Mouse (Mus musculus) lung, adult 2 months (tissue): Measurements from ENCODE around the gene Klk1b21. TPM values are rescaled to one million over a fixed set of nuclear protein-coding genes. Genes with fewer than 3 reads are reported as not detected.
"Not testable (repeated sequence)": the region's sequence is repeated elsewhere in the genome, so short reads cannot be mapped to it uniquely, and the experiment has no call there.

ENCODE experiments used
- DNase-seq: peaks from one replicate; pipeline ENCODE4 v3.0.0; 2022
- H3K4me1 ChIP-seq: fragments of 200-500 bp; 2 replicates; pipeline ENCODE4 v1.6.1; 2011; ENCODE audit warnings: low read length; ENCODE audit not compliant: control insufficient read depth, insufficient read depth
- H3K4me3 ChIP-seq: fragments of 200-500 bp; replicated peaks from 2 replicates; pipeline ENCODE3; 2011; ENCODE audit warnings: low read depth, mild to moderate bottlenecking, control low read depth, low read length; ENCODE audit errors: extremely low read depth
- CTCF ChIP-seq: fragments of 200-500 bp; IDR thresholded peaks from 2 replicates; pipeline ENCODE4 v1.5.1; 2011; ENCODE audit warnings: mild to moderate bottlenecking, low read length, control low read depth; ENCODE audit not compliant: insufficient read depth
- POLR2A ChIP-seq: fragments of 200-500 bp; IDR thresholded peaks from 2 replicates; pipeline ENCODE4 v1.6.1; 2011; ENCODE audit warnings: low read depth, mild to moderate bottlenecking, control low read depth, low read length, borderline replicate concordance; ENCODE audit errors: extremely low read depth
- WGBS: fragments of 180-500 bp; shearing (Covaris S2); methylation state at CpG from one replicate; pipeline ENCODE4 v1.1.7; 2018; 5-methylcytosine and 5-hydroxymethylcytosine counted together
- polyA plus RNA-seq: library from polyadenylated mRNA; depleted of rRNA; stranded (reverse); fragments of >200 nt; gene quantifications from 2 replicates; pipeline ENCODE4 v1.2.3, GENCODE M21; 2012; rRNA removed

Klk1b21 gene
- polyA plus RNA-seq: not detected in 2 replicates

DNA sequence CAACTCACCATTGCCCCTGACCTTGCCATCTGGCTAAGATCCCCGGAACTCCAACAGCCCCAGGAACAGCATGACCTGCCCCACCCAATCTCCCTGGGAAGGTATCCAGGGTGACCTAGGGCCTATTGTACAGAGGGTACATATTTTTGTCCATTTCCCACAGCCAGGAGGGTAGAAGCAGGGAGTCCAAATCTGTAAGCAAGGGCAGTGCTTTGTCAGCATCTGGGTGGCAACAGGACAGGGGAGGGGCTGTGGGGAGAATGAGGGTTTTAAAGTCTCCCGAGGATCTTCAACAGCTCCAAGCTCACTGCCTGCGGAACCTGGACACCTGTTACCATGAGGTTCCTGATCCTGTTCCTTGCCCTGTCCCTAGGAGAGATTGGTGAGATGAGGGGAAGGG is at the start of gene Klk1b21:
Gene Klk1b21, plus strand, starts transcription at position 301 of the 400 bp plus-strand sequence.
- H3K4me1 ChIP-seq, H3K4me3 ChIP-seq, DNase-seq: not testable (repeated sequence)
- 58% methylated on average over 3 of the region's 3 CpGs for WGBS

DNA sequence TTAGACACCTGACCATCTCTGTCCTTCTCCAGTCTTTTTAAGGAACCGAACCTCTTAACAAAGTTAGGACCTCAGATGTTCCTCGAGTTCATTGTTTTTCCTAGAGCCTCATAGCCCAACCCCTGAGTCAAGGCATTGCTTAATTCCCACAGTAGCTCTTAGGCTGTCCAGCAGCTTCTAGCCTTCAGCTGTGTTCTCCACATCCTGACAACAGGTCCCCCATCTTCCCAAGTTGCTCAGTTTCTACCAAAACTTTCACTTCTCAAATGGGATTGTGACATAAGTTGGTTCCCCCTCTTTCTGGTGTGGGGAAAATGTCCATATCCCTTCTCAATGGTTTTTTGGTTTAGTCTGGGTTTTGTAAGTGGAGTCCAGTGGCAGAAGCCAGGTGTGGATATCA is 30.0 kb upstream of the Klk1b21 start:
- no peak for TF ChIP-seq POLR2A
- TF ChIP-seq CTCF: no peak
- 66% methylated on average over 2 of the region's 2 CpGs for WGBS
- DNase-seq: no peak
- H3K4me3 ChIP-seq: no peak overlapping the region
- no peaks in the 10 kb centered on the region for H3K4me1 ChIP-seq

DNA sequence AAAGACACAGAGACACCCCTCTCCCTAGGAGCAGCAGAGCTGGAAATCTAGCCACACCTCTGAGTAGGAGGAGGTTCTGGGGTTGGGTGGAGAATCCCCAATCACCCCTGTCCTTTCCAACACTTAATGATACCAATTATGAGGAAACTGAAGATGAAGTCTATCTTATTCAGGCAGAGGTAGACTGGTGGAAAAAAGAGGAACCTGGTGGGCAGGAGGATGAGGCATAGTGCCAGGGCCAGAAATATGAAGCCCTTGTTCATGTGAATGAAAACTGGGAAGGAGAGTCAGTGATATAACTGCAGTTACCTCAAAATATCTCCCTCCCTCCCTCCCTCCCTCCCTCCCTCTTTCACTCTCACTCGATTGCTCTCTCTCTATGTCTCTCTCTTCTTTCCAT is 24.4 kb upstream of the Klk1b21 start:
- DNase-seq: no peak
- Histone ChIP-seq H3K4me3 (no peak overlapping the region), H3K4me1 (no peaks in the 10 kb centered on the region)
- TF ChIP-seq CTCF (no peak), POLR2A (no peak)
- WGBS: 75% methylated on average over 1 of the region's 1 CpGs

DNA sequence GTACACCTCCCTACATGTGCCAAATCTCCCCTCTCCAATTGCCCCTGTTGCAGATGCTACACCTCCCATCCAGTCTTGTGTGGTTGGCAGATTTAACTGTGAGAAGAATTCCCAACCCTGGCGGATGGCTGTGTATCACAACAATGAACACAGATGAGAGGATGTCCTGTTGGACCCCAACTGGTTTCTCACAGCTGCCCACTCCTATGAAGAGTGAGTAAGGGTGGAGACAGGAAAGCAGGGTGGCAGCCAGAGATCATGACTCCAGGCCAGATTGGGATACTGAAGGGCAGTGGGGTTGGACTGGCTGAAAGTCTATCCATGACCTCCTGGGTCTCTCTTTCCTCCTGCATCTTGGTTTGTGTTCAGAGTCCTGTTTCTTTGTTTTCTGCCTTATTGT is 6.0 kb upstream of the Klk1b21 start:
- DNase-seq: no peak
- Histone ChIP-seq H3K4me1 (no peaks in the 10 kb centered on the region), H3K4me3 (no peak overlapping the region)
- WGBS: 79% methylated on average over 1 of the region's 1 CpGs
- no peak for TF ChIP-seq POLR2A
- TF ChIP-seq CTCF: no peak

DNA sequence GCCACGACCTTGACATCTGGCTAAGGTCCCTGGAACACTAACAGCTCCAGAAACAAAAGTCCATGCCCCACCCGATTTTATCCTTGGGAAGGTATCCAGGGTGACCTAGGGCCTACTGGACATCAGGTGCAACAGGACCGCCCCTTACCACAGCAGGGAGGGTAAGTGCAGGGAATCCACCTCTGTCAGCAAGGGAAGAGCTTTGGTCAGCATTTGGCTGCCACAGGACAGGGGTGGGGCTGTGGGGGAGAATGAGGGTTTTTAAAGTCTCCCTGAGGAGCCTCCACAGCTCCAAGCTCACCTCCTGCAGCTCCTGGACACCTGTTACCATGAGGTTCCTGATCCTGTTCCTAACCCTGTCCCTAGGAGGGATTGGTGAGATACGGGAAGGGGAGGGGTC is 10.2 kb downstream of the Klk1b21 start, which contains the start of gene Klk1b22:
Gene Klk1b22, plus strand, starts transcription at position 301 of the 400 bp plus-strand sequence.
- H3K4me1 ChIP-seq: no peaks in the 10 kb centered on the region
- H3K4me3 ChIP-seq: no peak within 1 kb of the TSS
- no peak for TF ChIP-seq POLR2A
- TF ChIP-seq CTCF: no peak
- WGBS: 61% methylated on average over 4 of the region's 4 CpGs
- DNase-seq: no peak

DNA sequence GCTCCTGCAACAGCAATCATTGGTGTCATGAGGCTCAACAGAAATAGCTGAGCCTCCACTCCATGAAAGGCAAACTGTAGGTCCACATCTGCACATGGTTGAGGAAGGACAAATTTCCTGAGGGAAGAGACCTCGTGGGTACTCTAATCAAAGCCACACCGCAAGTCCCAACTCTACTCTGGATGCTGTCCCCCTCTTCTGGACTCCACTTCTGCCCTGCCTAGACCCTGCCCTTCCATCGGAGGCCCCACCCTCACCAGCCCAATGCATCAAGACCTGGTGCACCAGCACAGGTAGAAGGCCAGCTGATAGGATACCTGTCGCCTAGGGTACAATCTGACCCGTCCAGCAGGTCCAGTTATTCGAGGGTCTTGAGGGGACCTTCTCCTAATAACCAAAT is 21.3 kb downstream of the Klk1b21 start:
- WGBS: 86% methylated on average over 6 of the region's 6 CpGs
- DNase-seq: no peak

DNA sequence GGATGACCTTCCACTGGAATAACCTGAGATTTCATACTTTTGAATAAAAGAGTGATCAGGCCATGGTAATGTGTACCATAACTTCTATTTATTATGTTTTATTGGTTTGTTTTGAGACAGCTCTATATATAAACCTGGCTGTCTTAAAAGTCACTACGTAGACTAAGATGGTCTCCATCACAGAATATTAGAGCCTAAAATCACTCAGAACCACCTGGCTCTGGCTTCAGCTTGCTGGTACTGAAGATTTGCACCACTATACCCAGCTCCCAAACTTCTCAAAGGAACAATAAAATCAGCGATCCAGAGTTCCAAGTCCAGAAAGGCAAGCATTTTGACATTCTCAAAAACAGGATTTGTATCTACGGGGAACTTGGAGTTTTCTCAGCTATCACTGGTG is 34.3 kb downstream of the Klk1b21 start, which contains the start of gene Klk1b16:
Gene Klk1b16, plus strand, starts transcription at position 301 of the 400 bp plus-strand sequence.
- WGBS: 84% methylated on average over 3 of the region's 3 CpGs
- H3K4me1 ChIP-seq: no peaks in the 10 kb centered on the region
- no peak within 1 kb of the TSS for H3K4me3 ChIP-seq
- TF ChIP-seq POLR2A: no peak
- no peak for TF ChIP-seq CTCF
- no peak for DNase-seq

More for the DNA sequence above, 21.3 kb downstream of the Klk1b21 start:
- no peak for TF ChIP-seq POLR2A
- no peak for TF ChIP-seq CTCF
- Histone ChIP-seq H3K4me1 (no peaks in the 10 kb centered on the region), H3K4me3 (no peak overlapping the region)

Other genes starting within 250 kb of the Klk1b21 start
- gene Klk4, start 221.2 kb upstream of the Klk1b21 start, polyA plus RNA-seq: not detected in 2 replicates
- not detected in 2 replicates for gene Klk15, start 168.6 kb upstream of the Klk1b21 start, polyA plus RNA-seq
- not detected in 2 replicates for gene Klk1b8, start 151.7 kb upstream of the Klk1b21 start, polyA plus RNA-seq
- not detected in 2 replicates for gene Klk1b1, start 135.6 kb upstream of the Klk1b21 start, polyA plus RNA-seq
- gene Klk1b9, start 126.3 kb upstream of the Klk1b21 start, polyA plus RNA-seq: not detected in 2 replicates
- not detected in 2 replicates for gene Klk1b11, start 106.5 kb upstream of the Klk1b21 start, polyA plus RNA-seq
- gene Klk1b26, start 90.2 kb upstream of the Klk1b21 start, polyA plus RNA-seq: 0.11 TPM in 1 of 2 replicates, not detected in the other
- 0.19 and 0.23 TPM in 2 replicates for gene Klk1b27, start 50.0 kb upstream of the Klk1b21 start, polyA plus RNA-seq
- not detected in 2 replicates for gene Klk1b22, start 10.3 kb downstream of the Klk1b21 start, polyA plus RNA-seq
- not detected in 2 replicates for gene Klk1b16, start 34.4 kb downstream of the Klk1b21 start, polyA plus RNA-seq
- gene Klk1b24, start 85.9 kb downstream of the Klk1b21 start, polyA plus RNA-seq: not detected in 2 replicates
- not detected in 2 replicates for gene Klk1b3, start 95.9 kb downstream of the Klk1b21 start, polyA plus RNA-seq
- 0.15 TPM in 1 of 2 replicates, not detected in the other for gene Klk1b4, start 105.1 kb downstream of the Klk1b21 start, polyA plus RNA-seq
- not detected in 2 replicates for gene Klk1b5, start 113.6 kb downstream of the Klk1b21 start, polyA plus RNA-seq
- gene Klk1, start 123.0 kb downstream of the Klk1b21 start, polyA plus RNA-seq: 1.9 and 18.3 TPM in 2 replicates
- not detected in 2 replicates for gene Gm36864, start 133.8 kb downstream of the Klk1b21 start, polyA plus RNA-seq
- gene 1700028J19Rik, start 144.4 kb downstream of the Klk1b21 start, polyA plus RNA-seq: 0.85 and 1.1 TPM in 2 replicates
- 60.0 and 63.7 TPM in 2 replicates for gene 2410002F23Rik, start 144.4 kb downstream of the Klk1b21 start, polyA plus RNA-seq
- gene Acp4, start 155.1 kb downstream of the Klk1b21 start, polyA plus RNA-seq: not detected in 2 replicates
- gene Gm15517, start 159.1 kb downstream of the Klk1b21 start, polyA plus RNA-seq: not detected in 2 replicates
- gene Clec11a, start 204.6 kb downstream of the Klk1b21 start, polyA plus RNA-seq: 9.4 and 11.5 TPM in 2 replicates
- gene Shank1, start 207.9 kb downstream of the Klk1b21 start, polyA plus RNA-seq: 0.44 and 0.65 TPM in 2 replicates